Mouse (Mus musculus) frontal cortex, postnatal 14 days (tissue): ENCODE data around the gene Gm16253.
"Not testable (repeated sequence)": the region's sequence is repeated elsewhere in the genome, so short reads cannot be mapped to it uniquely, and the experiment has no call there.

Experiments
- DNase-seq, 2 experiments: peaks; one replicate each; pipeline ENCODE4 v3.0.0; 2022; ENCODE audit warnings: low spot score in 2 of 2

Gene Gm16253

GRCm38 (mm10) chr3:96597435-96597891 lies 20.7 kb downstream of the Gm16253 start:
- DNase-seq: peak; percentile 33 to 47

GRCm38 (mm10) chr3:96598156-96599068 lies 21.6 kb downstream of the Gm16253 start:
- DNase-seq: peak; percentile 53 to 61

- no peak for DNase-seq
These were observed 22.2 kb downstream of the Gm16253 start for GRCm38 (mm10) chr3:96599069-96599393.

- DNase-seq: no peak
These were observed 22.6 kb downstream of the Gm16253 start for GRCm38 (mm10) chr3:96599411-96599810.

GRCm38 (mm10) chr3:96600639-96601250 lies 24.0 kb downstream of the Gm16253 start, which contains the start of gene Lix1l:
Lix1l (plus strand) TSS chr3:96601149.
- DNase-seq: peak; percentile 92

GRCm38 (mm10) chr3:96601251-96601787 lies 24.5 kb downstream of the Gm16253 start:
- DNase-seq: peak; percentile 55

GRCm38 (mm10) chr3:96601941-96602703 lies 25.3 kb downstream of the Gm16253 start:
- DNase-seq: no peak

GRCm38 (mm10) chr3:96602704-96603084 lies 25.9 kb downstream of the Gm16253 start:
- no peak for DNase-seq

GRCm38 (mm10) chr3:96603311-96603710 lies 26.5 kb downstream of the Gm16253 start:
- DNase-seq: no peak

- not testable (repeated sequence) for DNase-seq
These were observed 29.2 kb downstream of the Gm16253 start for GRCm38 (mm10) chr3:96606007-96606406.

- no peak for DNase-seq
These were observed 29.8 kb downstream of the Gm16253 start for GRCm38 (mm10) chr3:96606618-96607017.

- no peak for DNase-seq
These were observed 41.2 kb downstream of the Gm16253 start for GRCm38 (mm10) chr3:96617941-96618340.

- no peak for DNase-seq
These were observed 46.4 kb downstream of the Gm16253 start for GRCm38 (mm10) chr3:96623201-96623600.

GRCm38 (mm10) chr3:96629729-96630600 lies 53.2 kb downstream of the Gm16253 start, which contains the start of gene Rbm8a:
Rbm8a (plus strand) TSS chr3:96629933.
- peak; percentile 95 for DNase-seq
